Mouse (Mus musculus): ENCODE data around the gene Arhgap24. TPM values are rescaled to one million over a fixed set of nuclear protein-coding genes. Genes with fewer than 3 reads are reported as not detected.
"Not testable (repeated sequence)": the region's sequence is repeated elsewhere in the genome, so short reads cannot be mapped to it uniquely, and the experiment has no call there.

Gene Arhgap24
- total RNA-seq, 2 experiments from 2014 or later = 7.0 to 7.4 TPM

GRCm38 (mm10) chr5:102817641-102818040 lies 336.4 kb downstream of the Arhgap24 start:
- DNase-seq (ENCODE audit: extremely low spot score in 1 of 2, low spot score in 2 of 2) = no peak
- intact Hi-C loops (cut with DNase I) = no loop called here

- intact Hi-C loops (cut with DNase I) = no loop called here
- DNase-seq (ENCODE audit: extremely low spot score in 1 of 2, low spot score in 2 of 2) = no peak
Measured at GRCm38 (mm10) chr5:102825538-102825937, 344.3 kb downstream of the Arhgap24 start.

- intact Hi-C loops (cut with DNase I) = no loop called here
- no peak for DNase-seq (ENCODE audit: extremely low spot score in 1 of 2, low spot score in 2 of 2)
Measured at GRCm38 (mm10) chr5:102839071-102839470, 357.9 kb downstream of the Arhgap24 start.

GRCm38 (mm10) chr5:102843934-102844709 lies 362.9 kb downstream of the Arhgap24 start:
- intact Hi-C loops (cut with DNase I) = no loop called here
- DNase-seq (ENCODE audit: extremely low spot score in 1 of 2, low spot score in 2 of 2) = no peak

- DNase-seq (ENCODE audit: extremely low spot score in 1 of 2, low spot score in 2 of 2) = peak; percentile 81 to 88
- intact Hi-C loops (cut with DNase I) = no loop called here
Measured at GRCm38 (mm10) chr5:102844731-102845598, 363.8 kb downstream of the Arhgap24 start.

GRCm38 (mm10) chr5:102845800-102846199 lies 364.6 kb downstream of the Arhgap24 start:
- DNase-seq (ENCODE audit: extremely low spot score in 1 of 2, low spot score in 2 of 2) = no peak
- intact Hi-C loops (cut with DNase I) = no loop called here

- DNase-seq (ENCODE audit: extremely low spot score in 1 of 2, low spot score in 2 of 2) = no peak
- intact Hi-C loops (cut with DNase I) = no loop called here
Measured at GRCm38 (mm10) chr5:102847859-102848258, 366.7 kb downstream of the Arhgap24 start.

- no peak for DNase-seq (ENCODE audit: extremely low spot score in 1 of 2, low spot score in 2 of 2)
- intact Hi-C loops (cut with DNase I) = no loop called here
Measured at GRCm38 (mm10) chr5:102851761-102852160, 370.6 kb downstream of the Arhgap24 start.

GRCm38 (mm10) chr5:102853750-102854149 lies 372.6 kb downstream of the Arhgap24 start:
- DNase-seq (ENCODE audit: extremely low spot score in 1 of 2, low spot score in 2 of 2) = no peak
- intact Hi-C loops (cut with DNase I) = no loop called here

- no peak for DNase-seq (ENCODE audit: extremely low spot score in 1 of 2, low spot score in 2 of 2)
- intact Hi-C loops (cut with DNase I) = no loop called here
Measured at GRCm38 (mm10) chr5:102855805-102856204, 374.6 kb downstream of the Arhgap24 start.

- DNase-seq (ENCODE audit: extremely low spot score in 1 of 2, low spot score in 2 of 2) = no peak
- intact Hi-C loops (cut with DNase I) = no loop called here
Measured at GRCm38 (mm10) chr5:102858047-102858446, 376.9 kb downstream of the Arhgap24 start.

- intact Hi-C loops (cut with DNase I) = no loop called here
Measured at GRCm38 (mm10) chr5:102859749-102860148, 378.6 kb downstream of the Arhgap24 start.

GRCm38 (mm10) chr5:102868196-102868595 lies 387.0 kb downstream of the Arhgap24 start:
- intact Hi-C loops (cut with DNase I) = no loop called here
- DNase-seq (ENCODE audit: extremely low spot score in 1 of 2, low spot score in 2 of 2) = no peak

More at GRCm38 (mm10) chr5:102859749-102860148, 378.6 kb downstream of the Arhgap24 start:
- DNase-seq (ENCODE audit: extremely low spot score in 1 of 2, low spot score in 2 of 2) = no peak

- intact Hi-C loops (cut with DNase I) = loop anchor here (5.0 to 10.0 kb wide), 3 partner anchors 171 to 721 kb away; no protein-coding TSS in a partner anchor
- DNase-seq (ENCODE audit: extremely low spot score in 1 of 2, low spot score in 2 of 2) = not testable (repeated sequence)
Measured at GRCm38 (mm10) chr5:102872996-102873395, 391.8 kb downstream of the Arhgap24 start.

GRCm38 (mm10) chr5:102874605-102875298 lies 393.6 kb downstream of the Arhgap24 start:
- DNase-seq (ENCODE audit: extremely low spot score in 1 of 2, low spot score in 2 of 2) = peak; percentile 49 to 72
- intact Hi-C loops (cut with DNase I) = loop anchor here (5.0 to 10.0 kb wide), 3 partner anchors 172 to 722 kb away; no protein-coding TSS in a partner anchor

- intact Hi-C loops (cut with DNase I) = loop anchor here (10.0 kb wide), 1 partner anchor 671 kb away; no protein-coding TSS in a partner anchor
- DNase-seq (ENCODE audit: extremely low spot score in 1 of 2, low spot score in 2 of 2) = peak in 1 of 2 experiments; percentile 30
Measured at GRCm38 (mm10) chr5:102875628-102876027, 394.4 kb downstream of the Arhgap24 start.

- no peak for DNase-seq (ENCODE audit: extremely low spot score in 1 of 2, low spot score in 2 of 2)
- intact Hi-C loops (cut with DNase I) = no loop called here
Measured at GRCm38 (mm10) chr5:102888482-102889162, 407.4 kb downstream of the Arhgap24 start.

GRCm38 (mm10) chr5:102889163-102889488 lies 407.9 kb downstream of the Arhgap24 start:
- DNase-seq (ENCODE audit: extremely low spot score in 1 of 2, low spot score in 2 of 2) = no peak
- intact Hi-C loops (cut with DNase I) = no loop called here

GRCm38 (mm10) chr5:102892226-102892625 lies 411.0 kb downstream of the Arhgap24 start:
- intact Hi-C loops (cut with DNase I) = no loop called here
- DNase-seq (ENCODE audit: extremely low spot score in 1 of 2, low spot score in 2 of 2) = no peak
